Mouse (Mus musculus): ENCODE measurements around the gene Ulk4. TPM values are rescaled to one million over a fixed set of nuclear protein-coding genes. Genes with fewer than 3 reads are reported as not detected.

The Ulk4 gene
- total and polyA plus RNA-seq, 3 experiments: 26.6 to 31.1 TPM; not detected in 1

DNA sequence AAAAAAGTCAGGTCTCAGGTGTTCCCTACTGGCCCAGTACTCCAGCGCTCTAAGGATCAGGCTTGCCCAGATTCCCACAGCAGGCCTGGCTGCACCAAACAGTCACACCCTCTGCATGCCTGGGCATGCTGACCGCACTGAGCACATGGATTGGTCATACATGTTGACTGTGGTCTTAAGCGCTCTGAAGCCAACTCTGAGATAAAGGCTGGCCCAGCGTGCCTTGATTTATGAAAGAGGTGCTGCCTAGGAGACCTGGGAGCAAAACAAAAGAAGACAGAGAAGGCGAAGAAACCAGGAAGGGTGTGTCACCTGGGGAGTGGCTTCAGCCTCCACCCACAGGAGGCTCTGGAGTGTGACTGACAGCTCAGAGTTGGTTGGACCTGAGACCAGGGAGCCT lies 357.9 kb downstream of the Ulk4 start:
- 0 out of 2 replicates have a peak, but pooled peaks have one; percentile 34 for TF ChIP-seq ELF1 (IDR thresholded peaks at IDR 0.05; ENCODE audit: low read depth, low read length)
- TF ChIP-seq KAT2A (conservative IDR thresholded peaks at IDR 0.05; ENCODE audit: low read depth, low read length): no peak
- TF ChIP-seq JUND (IDR thresholded peaks at IDR 0.05; ENCODE audit: low read depth, low read length): no peak
- TF ChIP-seq UBTF (IDR thresholded peaks at IDR 0.05; ENCODE audit: borderline replicate concordance, insufficient read depth, low read depth, low read length): no peak
- no peak for TF ChIP-seq SMC3 (IDR thresholded peaks at IDR 0.05; ENCODE audit: low read depth, low read length)
- no peak for TF ChIP-seq MAZ (IDR thresholded peaks at IDR 0.05; ENCODE audit: low read depth, low read length)
- no peak for TF ChIP-seq ETS1 (IDR thresholded peaks at IDR 0.05; ENCODE audit: low read depth, low read length)
- TF ChIP-seq MXI1 (IDR thresholded peaks at IDR 0.05; ENCODE audit: low read depth, low read length): no peak
- TF ChIP-seq SIN3A (IDR thresholded peaks at IDR 0.05; ENCODE audit: low read length): 0 out of 2 replicates have a peak, but pooled peaks have one; percentile 6
- 0 out of 2 replicates have a peak, but pooled peaks have one; percentile 2 for TF ChIP-seq MAX (IDR thresholded peaks at IDR 0.05; ENCODE audit: low read length)
- TF ChIP-seq E2F4 (IDR thresholded peaks at IDR 0.05; ENCODE audit: borderline replicate concordance, low read depth, low read length): no peak
- peak; percentile 66 for DNase-seq (ENCODE audit: low read depth, low spot score)

DNA sequence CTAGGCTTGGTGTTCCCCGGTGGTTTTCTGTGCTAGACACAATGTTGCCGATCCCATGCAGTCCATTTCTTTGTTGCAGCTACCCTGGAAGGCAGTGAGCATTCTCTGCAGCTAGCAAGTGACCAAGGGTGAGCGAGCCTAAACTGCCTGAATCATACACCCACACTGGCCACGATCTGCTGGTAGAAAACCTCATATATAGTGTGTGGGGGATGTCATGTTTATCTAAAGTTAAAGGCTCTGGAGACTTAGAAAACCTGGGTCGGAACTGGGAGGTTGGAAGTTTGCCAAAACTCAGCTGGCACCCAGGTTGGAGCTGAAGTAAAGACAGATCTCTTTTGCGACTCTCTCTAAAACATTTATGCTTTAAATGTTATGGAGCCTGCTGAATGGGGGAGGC lies 358.4 kb downstream of the Ulk4 start:
- Histone ChIP-seq H3K36me3 (ENCODE audit: control insufficient read depth in 1 of 2, insufficient read depth in 2 of 2, low read length in 2 of 2) (peaks cover 0 to 10% of the 10 kb centered on the region in 2 experiments; a peak in 2 of 4 replicates), H3K27ac (ENCODE audit: control insufficient read depth, low read depth, low read length) (no peak overlapping the region), H3K9me3 (replicated peaks; ENCODE audit: insufficient read depth, low read length) (no peaks in the 10 kb centered on the region), H3K27me3 (ENCODE audit: control insufficient read depth in 1 of 2, insufficient read depth in 2 of 2, low read length in 2 of 2) (no peaks in the 10 kb centered on the region), H3K4me3 (ENCODE audit: control insufficient read depth in 1 of 2, insufficient read depth in 1 of 2, low read depth in 2 of 2, low read length in 2 of 2) (peak overlapping the region; percentile 22 to 60; a peak in 2 of 4 replicates), H3K79me2 (ENCODE audit: control insufficient read depth, insufficient read depth, low read length, poor library complexity) (no peaks in the 10 kb centered on the region), H3K9ac (ENCODE audit: control insufficient read depth, low read depth, low read length, poor library complexity, severe bottlenecking) (peak overlapping the region; percentile 30), H3K4me1 (ENCODE audit: control insufficient read depth in 1 of 2, insufficient read depth in 2 of 2, low read length in 2 of 2) (peaks cover 5 to 18% of the 10 kb centered on the region in 2 experiments)
- DNase-seq (ENCODE audit: low read depth, low spot score): peak; percentile 64
- TF ChIP-seq HCFC1 (IDR thresholded peaks at IDR 0.05; ENCODE audit: low read depth, low read length): no peak
- TF ChIP-seq CHD2 (IDR thresholded peaks at IDR 0.05; ENCODE audit: low read length): no peak
- TF ChIP-seq BHLHE40 (IDR thresholded peaks at IDR 0.05; ENCODE audit: borderline replicate concordance, low read depth, low read length): no peak
- TF ChIP-seq ZMIZ1 (IDR thresholded peaks at IDR 0.05; ENCODE audit: low read depth, low read length): no peak
- no peak for TF ChIP-seq NRF1 (IDR thresholded peaks at IDR 0.05; ENCODE audit: insufficient read depth, low read depth, low read length, poor library complexity, severe bottlenecking)
- no peak for TF ChIP-seq TCF12 (IDR thresholded peaks at IDR 0.05; ENCODE audit: low read depth, low read length)
- TF ChIP-seq GATA1 (IDR thresholded peaks at IDR 0.05; ENCODE audit: low read depth, low read length): 0 out of 2 replicates have a peak, but pooled peaks have one; percentile 38
- no peak for TF ChIP-seq TAL1 (IDR thresholded peaks at IDR 0.05; ENCODE audit: low read length)
- no peak for TF ChIP-seq KAT2A (conservative IDR thresholded peaks at IDR 0.05; ENCODE audit: low read depth, low read length)
- 0 out of 2 replicates have a peak, but pooled peaks have one; percentile 25 for TF ChIP-seq MAX (IDR thresholded peaks at IDR 0.05; ENCODE audit: low read length)
- TF ChIP-seq POLR2AphosphoS2 (IDR thresholded peaks at IDR 0.05; ENCODE audit: low read length): no peak
- TF ChIP-seq POLR2AphosphoS5 (IDR thresholded peaks at IDR 0.05; ENCODE audit: borderline replicate concordance, low read depth, low read length): no peak
- TF ChIP-seq ZNF384 (IDR thresholded peaks at IDR 0.05; ENCODE audit: low read depth, low read length): no peak
- no peak for TF ChIP-seq MAZ (IDR thresholded peaks at IDR 0.05; ENCODE audit: low read depth, low read length)
- TF ChIP-seq TBP (IDR thresholded peaks at IDR 0.05; ENCODE audit: low read depth, low read length): 0 out of 2 replicates have a peak, but pooled peaks have one; percentile 10
- TF ChIP-seq CTCF (IDR thresholded peaks at IDR 0.05 in 2 of 3, conservative IDR thresholded peaks at IDR 0.05 in 1 of 3; ENCODE audit: control insufficient read depth in 1 of 3, insufficient read depth in 1 of 3, low read depth in 2 of 3, low read length in 3 of 3, poor library complexity in 1 of 3, severe bottlenecking in 1 of 3): no peak
- peak in 1 of 2 experiments; percentile 9; a peak in 1 of 4 replicates for TF ChIP-seq EP300 (IDR thresholded peaks at IDR 0.05; ENCODE audit: low read depth in 1 of 2, low read length in 2 of 2)
- no peak for TF ChIP-seq MXI1 (IDR thresholded peaks at IDR 0.05; ENCODE audit: low read depth, low read length)
- 0 out of 2 replicates have a peak, but pooled peaks have one; percentile 25 for TF ChIP-seq ETS1 (IDR thresholded peaks at IDR 0.05; ENCODE audit: low read depth, low read length)
- no peak for TF ChIP-seq ELF1 (IDR thresholded peaks at IDR 0.05; ENCODE audit: low read depth, low read length)
- TF ChIP-seq E2F4 (IDR thresholded peaks at IDR 0.05; ENCODE audit: borderline replicate concordance, low read depth, low read length): no peak
- no peak for TF ChIP-seq MYC (IDR thresholded peaks at IDR 0.05; ENCODE audit: low read depth, low read length)
- TF ChIP-seq GABPA (IDR thresholded peaks at IDR 0.05; ENCODE audit: low read depth, low read length): no peak
- peak; percentile 37; the same call in 1 of the 2 replicates for TF ChIP-seq SIN3A (IDR thresholded peaks at IDR 0.05; ENCODE audit: low read length)
- no peak for TF ChIP-seq NELFE (IDR thresholded peaks at IDR 0.05; ENCODE audit: low read depth, low read length)
- TF ChIP-seq MAFK (IDR thresholded peaks at IDR 0.05; ENCODE audit: borderline replicate concordance, low read depth, low read length): no peak

More for the DNA sequence above, 357.9 kb downstream of the Ulk4 start:
- no peaks in the 10 kb centered on the region for H3K27me3 ChIP-seq (ENCODE audit: control insufficient read depth in 1 of 2, insufficient read depth in 2 of 2, low read length in 2 of 2)
- no peaks in the 10 kb centered on the region for H3K79me2 ChIP-seq (ENCODE audit: control insufficient read depth, insufficient read depth, low read length, poor library complexity)
- H3K36me3 ChIP-seq (ENCODE audit: control insufficient read depth in 1 of 2, insufficient read depth in 2 of 2, low read length in 2 of 2): peaks cover 0 to 10% of the 10 kb centered on the region in 2 experiments; a peak in 2 of 4 replicates
- peak overlapping the region; percentile 21; the same call in 1 of the 2 replicates for H3K27ac ChIP-seq (ENCODE audit: control insufficient read depth, low read depth, low read length)
- H3K9ac ChIP-seq (ENCODE audit: control insufficient read depth, low read depth, low read length, poor library complexity, severe bottlenecking): peak overlapping the region; percentile 30; the same call in 1 of the 2 replicates
- H3K9me3 ChIP-seq (replicated peaks; ENCODE audit: insufficient read depth, low read length): no peaks in the 10 kb centered on the region
- peak overlapping the region; percentile 50 to 60 for H3K4me3 ChIP-seq (ENCODE audit: control insufficient read depth in 1 of 2, insufficient read depth in 1 of 2, low read depth in 2 of 2, low read length in 2 of 2)
- H3K4me1 ChIP-seq (ENCODE audit: control insufficient read depth in 1 of 2, insufficient read depth in 2 of 2, low read length in 2 of 2): peaks cover 5 to 18% of the 10 kb centered on the region in 2 experiments
